Mouse (Mus musculus): ENCODE results near the gene C2cd5.
"Not testable (repeated sequence)": the region's sequence is repeated elsewhere in the genome, so short reads cannot be mapped to it uniquely, and the experiment has no call there.

C2cd5 gene

DNA sequence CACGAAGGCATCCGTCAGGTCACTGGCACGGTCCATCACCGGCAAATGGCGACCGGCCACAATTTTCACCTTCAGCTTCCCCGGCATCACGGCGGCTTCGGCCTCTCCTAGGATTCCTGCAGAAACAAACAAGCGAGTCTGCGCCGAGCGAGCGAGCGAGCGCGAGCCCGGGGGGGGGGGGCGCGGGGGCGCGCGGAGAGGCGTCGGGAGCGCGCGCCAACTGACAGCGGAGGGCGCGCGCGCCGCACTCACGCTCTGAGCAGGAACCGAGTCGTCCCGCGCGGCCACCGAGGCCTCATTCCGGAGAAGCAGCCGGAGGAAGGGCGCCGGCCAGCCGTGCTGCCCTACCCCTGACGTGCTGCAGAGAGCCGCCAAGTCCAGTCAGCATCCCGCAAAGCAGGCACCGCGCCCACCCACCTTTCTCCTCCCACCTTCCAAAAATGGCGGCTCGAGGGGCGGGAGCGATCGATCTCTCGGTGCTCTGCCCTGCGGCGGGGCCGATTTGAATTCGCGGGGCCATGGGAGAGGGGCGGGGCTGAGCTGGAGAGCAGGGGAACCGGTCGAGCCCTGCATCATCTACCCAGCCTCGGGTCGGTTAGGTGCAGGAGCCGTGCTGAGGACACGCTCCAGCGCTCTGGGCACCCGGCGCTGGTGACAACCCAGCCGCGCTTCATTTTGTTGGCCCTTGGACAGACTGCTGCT is at the start of gene C2cd5:
C2cd5 (minus strand) TSS at position 461 of the 702 bp plus-strand sequence.
- peak; percentile 98 for DNase-seq (ENCODE audit: low read depth, low spot score)

DNA sequence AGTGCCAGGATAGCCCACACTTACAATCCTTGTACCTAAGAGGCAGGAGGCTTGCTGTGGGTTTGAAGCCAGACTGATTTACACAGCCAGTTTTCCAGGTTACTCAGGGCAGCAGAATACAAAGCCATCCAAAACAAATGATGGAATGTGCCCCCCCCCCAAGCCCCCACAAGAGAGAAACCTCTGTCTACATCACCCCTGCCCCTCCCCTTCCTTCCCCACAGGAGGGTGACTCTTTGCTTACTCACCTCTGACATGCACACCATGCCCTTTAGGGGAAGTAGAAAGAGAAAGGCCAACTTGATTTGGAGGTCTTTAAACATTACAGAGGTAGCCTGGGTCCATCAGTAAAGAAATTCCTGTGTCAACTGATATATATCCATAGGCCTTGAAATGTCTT is 48.9 kb upstream of the C2cd5 start:
- DNase-seq (ENCODE audit: low read depth, low spot score): no peak

DNA sequence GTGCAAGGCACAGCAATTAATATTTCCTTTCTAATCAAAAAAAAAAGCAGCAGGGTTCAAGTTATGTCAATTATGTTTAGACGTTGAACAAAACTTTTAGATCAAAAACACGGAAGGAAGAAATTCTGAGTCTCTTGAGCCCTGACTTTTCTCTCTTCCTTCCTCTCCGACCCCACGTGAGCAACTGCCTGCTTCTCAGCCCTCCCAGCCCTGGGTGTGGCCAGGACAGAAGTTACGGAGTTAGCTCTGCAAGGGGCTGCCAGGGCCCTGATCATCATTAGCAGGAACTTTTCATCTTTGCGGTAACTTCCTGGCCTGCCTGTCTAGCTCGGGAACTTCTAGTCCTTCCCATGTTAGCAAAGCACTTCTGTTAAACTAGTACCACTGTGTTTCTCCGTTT is 46.8 kb upstream of the C2cd5 start:
- DNase-seq (ENCODE audit: low read depth, low spot score): no peak

DNA sequence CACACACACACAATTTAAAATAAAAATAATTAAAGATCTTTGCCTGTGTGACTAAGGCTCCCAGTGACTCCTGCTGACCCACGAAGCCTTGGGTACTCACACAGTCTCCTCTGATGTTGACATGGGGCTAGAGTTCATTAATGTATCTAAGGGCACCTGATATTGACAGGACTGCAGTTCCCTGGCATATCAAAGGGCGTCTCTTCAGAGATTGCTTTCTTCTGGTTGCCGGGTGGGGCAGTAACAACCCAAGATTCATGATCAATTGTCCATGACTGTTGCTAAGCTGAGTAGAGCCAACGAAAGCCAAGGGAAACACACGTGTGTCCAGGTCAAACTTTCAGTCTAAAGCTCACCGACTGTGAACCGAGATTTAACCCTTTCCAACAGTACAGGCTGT is 45.1 kb upstream of the C2cd5 start:
- DNase-seq (ENCODE audit: low read depth, low spot score): no peak

DNA sequence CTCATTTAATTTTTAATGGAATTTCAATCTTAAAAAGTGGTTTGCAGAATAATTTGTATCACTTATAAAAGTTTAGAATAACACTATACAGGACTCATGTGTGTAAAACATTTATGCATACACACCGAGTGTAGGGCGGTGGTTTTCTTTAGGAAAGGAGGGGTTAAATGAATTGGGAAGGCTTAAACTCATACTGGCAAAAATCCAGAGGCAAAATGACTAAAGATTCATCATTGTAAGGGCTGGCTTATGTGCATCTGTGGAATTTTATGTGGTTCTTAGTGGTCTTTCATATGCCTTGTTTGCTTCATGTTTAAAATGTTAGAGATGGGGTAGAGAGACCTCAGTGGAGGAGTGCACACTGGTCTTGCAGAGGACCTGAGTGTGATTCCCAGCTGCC is 44.6 kb upstream of the C2cd5 start:
- DNase-seq (ENCODE audit: low read depth, low spot score): no peak

DNA sequence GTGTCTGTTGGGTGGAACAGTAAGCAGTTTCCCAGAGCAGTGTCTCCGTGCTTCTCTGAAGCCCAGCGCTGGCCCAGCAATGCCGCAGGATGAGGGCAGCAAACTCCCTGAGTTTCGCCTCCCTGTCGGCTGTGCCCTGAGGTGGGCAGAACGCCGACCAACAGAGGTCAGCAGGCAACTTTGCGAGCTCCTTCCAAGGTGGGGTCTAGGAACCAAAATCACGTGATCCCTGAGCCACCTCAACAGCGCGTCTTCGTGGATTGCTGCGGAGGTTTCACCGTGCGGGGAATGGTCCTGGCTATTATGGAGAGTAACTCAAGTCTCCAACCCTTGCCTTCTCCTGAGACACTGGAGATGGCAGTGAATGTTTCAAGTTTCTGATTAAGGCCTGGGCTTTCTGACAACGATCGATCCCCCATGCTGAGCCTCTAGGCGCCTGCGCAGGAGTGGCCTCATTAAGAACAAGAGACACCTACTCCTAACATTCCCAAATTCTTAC is 43.9 kb upstream of the C2cd5 start:
- peak; percentile 45 for DNase-seq (ENCODE audit: low read depth, low spot score)

DNA sequence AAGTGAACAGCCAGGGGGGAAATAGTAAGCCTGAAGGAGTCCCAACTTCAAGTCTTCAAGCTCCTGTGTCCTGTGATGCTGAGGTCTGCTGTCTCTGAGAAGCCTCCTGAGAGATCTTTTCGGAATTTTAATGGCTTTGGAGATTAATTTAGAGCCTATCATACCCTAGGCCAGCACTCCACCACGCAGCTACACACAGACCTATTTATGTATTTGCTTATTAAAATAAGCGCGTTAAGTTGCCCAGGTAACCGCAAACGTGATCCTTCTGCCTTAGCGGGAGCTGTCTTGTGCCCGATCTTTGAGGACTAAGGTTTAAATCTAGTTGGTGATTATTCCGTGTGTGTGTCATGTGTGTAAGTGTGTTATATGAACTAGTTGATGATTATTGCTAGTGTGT is 43.4 kb upstream of the C2cd5 start:
- DNase-seq (ENCODE audit: low read depth, low spot score): peak; percentile 17

DNA sequence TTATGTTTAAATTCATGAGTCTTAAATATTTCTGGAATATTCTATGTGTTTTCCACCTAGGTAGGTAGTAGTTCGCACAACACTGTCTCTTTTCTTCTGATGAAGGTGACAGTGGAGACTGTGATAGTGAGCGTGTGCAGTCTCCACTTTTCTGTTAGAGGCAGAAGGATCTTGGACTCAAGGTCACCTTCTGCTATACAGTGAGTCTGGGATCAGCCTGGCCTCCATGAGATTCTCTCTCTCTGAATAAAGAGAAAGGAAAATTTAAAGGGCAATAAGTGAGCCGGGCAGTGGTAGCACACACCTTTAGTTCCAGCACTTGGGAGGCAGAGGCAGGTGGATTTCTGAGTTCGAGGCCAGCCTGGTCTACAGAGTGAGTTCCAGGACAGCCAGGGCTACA is 42.9 kb upstream of the C2cd5 start:
- DNase-seq (ENCODE audit: low read depth, low spot score): no peak

DNA sequence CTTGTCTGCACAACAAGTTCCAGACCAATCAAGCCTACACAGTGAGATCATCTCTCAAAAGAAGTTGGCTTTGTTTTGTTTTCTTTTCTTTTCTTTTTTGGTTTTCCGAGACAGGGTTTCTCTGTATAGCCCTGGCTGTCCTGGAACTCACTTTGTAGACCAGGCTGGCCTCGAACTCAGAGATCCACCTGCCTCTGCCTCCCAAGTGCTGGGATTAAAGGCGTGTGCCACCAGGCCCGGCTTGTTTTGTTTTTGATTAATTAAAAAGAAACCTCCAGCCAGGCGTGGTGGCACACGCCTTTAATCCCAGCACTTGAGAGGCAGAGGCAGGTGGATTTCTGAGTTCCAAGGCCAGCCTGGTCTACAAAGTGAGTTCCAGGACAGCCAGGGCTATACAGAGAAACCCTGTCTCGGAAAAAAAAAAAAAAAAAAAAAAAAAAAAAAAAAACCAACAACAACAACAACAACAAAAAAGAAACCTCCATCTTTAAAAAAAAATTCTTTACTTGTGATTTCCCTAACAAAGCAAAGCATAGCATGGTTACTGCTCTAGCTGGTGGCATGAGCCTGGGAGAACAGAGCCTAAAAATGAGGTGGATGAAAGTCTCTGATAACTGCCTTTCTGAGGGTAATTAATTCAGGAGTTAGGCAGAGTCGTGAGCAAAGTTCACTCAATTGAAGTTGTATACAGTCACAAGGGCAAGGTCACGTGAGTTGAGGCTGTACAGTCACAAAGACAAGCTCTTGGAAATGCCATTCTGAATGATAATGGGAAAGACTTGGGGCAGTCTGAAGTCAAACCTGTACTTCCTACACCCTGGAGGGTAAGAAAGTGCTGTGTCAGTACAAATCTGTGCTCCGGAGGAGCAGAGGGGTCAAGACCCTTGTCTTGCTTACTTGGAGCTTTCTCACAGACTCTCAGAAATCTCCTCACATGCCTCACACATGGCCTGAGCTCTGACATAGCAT is 42.0 kb upstream of the C2cd5 start:
- DNase-seq (ENCODE audit: low read depth, low spot score): not testable (repeated sequence)

DNA sequence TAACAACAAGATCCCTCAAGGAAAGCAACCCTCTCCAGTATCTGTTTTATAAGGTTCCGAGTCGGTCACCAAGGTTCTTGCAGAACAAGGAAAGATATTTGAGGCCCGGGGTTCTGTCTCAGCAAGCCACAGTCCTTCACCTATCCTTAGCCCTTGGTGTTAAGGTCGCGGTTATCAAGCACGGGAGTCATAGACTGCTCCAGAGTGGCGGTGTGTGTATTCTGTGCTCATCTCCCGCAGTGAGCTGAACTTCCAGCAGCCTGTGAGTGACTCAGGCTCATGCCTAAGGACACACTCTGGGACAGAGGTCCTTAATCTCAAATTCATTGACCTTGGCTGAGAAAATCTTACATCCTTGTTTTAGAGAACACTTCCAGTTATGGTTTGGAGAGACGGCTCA is 40.9 kb upstream of the C2cd5 start:
- no peak for DNase-seq (ENCODE audit: low read depth, low spot score)

DNA sequence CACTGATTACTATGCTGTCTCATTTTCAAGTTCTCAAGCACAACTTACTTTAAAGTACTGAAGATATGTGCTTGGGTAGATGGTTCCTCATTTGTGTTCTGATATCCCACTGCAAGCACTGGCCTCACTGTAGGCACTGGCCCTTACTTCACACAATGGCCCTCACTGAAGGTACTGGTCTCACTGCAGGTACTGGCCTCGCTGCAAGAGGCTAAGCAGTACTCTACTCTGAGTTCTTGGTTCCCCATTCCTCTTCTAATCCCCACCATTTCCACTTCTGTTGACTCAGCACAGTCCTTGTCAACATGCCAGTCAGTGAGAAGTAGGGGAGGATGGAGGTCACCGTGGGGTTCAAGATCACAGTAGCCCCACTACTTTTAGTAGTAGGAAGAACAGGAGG is 39.5 kb upstream of the C2cd5 start:
- DNase-seq (ENCODE audit: low read depth, low spot score): no peak

DNA sequence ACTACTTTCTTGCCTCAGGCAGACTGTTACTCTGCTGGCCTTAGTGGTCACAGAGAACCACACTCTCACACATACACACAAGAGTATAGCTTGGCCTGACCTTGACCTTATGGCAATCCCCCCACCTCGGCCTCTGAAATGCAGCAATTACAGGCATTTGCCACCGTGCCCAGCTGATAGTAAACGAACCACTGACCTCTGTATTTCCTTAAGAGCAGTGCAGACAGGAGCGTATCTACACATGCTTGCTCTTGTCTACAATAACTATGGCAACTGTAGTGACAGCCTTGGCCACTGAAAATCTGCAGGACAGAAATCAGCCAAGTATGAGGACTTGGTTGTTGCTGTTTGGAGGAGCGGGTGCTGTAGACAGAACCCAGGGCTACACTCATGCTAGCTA is 37.4 kb upstream of the C2cd5 start:
- DNase-seq (ENCODE audit: low read depth, low spot score): no peak

DNA sequence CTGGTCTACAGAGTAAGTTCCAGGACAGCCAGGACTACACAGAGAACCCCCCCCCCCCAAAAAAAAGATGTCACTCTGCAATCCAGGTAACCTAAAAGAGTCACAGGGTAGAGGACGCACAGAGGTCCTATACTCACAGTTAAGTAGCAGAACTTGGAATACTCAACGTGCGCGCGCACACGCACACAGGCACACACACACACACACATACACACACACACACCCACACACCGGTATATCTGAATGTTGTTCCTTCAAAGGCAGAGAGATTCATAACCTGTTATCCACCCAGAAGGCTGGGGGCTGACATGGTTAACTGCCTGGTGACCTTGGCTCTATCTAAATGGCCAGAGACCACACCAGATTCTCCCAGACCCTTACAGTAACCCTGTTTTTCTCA is 36.7 kb upstream of the C2cd5 start:
- no peak for DNase-seq (ENCODE audit: low read depth, low spot score)

DNA sequence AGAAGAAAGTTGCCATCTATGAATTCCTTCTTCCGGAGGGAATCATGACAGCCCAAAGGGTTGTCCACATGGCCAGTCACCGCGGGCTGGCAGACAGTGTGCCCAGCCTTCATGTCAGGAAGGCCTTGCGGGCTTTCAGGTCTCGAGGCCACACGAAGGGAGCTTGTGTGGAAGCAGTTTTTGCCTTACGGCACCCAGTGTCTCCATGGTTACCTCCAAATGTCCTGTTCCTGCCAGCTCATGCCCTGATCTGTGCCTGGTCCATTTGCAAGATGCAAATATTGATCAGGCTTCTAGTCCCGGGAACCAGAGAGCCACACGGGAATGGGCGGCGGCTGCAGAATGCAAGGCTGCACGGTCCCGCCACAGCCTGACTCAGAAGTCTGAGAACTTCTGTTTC is 35.2 kb upstream of the C2cd5 start:
- DNase-seq (ENCODE audit: low read depth, low spot score): no peak

DNA sequence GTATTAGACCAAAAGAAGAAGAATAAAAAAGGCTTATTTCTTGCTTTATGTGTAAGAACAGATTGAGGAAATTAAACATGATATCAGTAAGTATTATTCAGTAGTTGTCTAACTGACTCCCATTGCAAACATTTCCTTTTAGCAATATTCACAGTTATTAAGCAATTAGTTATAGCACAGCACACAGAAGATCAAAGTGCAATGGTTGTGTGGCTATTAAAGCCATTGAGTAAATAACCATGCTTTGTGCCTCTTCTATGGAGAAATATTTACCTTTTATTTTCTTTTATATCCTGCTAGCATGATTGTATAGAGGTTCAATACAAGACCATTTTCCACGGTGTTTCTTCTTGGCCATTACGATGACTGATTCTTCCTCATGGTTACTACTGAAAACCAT is 33.2 kb upstream of the C2cd5 start:
- DNase-seq (ENCODE audit: low read depth, low spot score): no peak

DNA sequence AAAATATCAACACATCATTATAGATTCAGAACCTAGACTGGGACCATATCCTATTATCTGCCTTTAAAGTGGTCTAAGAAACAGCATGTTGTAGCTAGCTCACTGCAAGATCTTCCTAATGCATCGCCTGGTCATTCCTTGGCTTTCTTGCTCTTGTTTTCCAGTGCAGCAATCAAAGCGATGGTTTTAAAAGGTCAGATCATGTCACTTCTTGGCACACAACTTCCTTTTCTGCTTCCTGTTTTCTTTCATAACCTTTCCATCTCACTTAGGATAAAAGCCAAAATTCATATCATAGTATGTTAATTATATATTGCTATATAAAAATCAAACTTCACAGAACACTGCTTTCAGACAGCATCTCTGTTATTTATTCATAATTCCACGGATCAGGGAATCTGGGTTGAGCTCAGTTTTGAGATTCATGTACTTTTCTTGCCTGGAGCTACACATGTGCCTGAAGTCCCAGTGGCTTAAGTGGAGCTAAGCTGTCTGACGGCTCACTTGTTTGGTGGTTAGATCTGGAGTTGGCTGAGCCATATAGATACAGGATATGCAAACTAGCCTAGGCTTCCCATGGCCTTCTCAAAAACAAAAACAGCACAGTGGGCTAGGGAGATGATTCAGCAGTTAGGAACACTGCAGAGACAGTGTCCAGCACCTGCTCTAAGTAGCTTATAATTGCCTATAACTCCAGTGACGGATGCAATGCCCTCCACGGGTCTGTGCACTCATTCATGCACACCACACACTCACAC is 32.1 kb upstream of the C2cd5 start:
- no peak for DNase-seq (ENCODE audit: low read depth, low spot score)

DNA sequence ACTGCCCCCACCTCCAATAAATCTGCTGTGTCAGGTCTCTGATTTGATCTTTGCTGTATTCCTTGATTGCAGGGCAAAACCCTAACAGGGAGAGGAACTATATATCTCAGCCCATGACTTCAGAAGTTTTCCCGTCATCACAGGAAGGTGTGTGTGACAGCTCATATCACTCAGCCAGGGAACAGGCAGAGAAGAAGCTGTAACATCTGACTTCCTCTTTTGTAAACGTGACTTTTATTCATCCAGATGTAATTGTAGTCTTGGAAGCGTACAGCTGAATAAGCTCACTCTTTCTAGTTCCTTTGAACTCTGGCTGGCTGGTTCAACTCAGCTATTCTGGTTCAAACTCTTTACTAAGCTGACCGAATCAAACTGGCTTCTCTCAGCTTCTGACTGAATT is 30.5 kb upstream of the C2cd5 start:
- no peak for DNase-seq (ENCODE audit: low read depth, low spot score)

DNA sequence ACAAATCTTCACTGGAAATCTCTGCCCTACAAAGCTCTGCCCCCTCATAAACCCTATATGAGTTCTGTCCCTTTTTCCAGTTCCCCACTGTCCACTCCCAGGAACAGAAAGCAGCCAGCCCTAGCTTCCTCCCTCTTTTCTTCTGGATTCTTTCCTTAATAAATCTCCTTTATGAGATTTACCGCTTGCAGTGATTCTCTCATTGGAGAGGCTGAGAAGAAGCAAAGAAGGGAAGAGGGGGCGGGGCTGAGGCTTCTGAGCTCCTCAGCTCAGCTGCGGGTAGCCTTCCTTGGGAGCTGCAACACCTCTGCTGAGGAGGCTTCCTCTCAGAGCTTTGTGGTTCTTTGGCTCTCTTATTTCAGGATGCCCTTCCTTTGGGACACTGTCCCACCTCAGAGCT is 30.0 kb upstream of the C2cd5 start:
- no peak for DNase-seq (ENCODE audit: low read depth, low spot score)

DNA sequence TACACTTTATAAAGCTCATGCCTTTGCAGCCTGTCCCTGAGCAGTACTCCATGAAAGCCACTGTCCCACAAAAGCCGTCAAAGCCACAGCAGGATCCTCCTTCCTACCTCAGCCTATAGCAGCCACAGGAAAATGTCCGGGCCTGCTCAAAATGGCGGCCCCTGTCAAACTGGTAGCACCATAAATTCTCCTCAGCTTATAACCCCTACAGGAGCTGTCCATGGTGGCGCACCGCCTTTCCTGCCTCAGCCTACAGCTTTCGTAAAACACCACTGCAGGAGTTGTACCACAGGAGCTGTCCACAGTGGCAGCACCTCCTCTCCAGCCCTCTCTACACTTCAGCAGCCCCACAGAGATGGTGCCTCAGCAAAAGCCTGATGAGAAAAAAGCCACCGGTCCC is 29.5 kb upstream of the C2cd5 start:
- DNase-seq (ENCODE audit: low read depth, low spot score): no peak

DNA sequence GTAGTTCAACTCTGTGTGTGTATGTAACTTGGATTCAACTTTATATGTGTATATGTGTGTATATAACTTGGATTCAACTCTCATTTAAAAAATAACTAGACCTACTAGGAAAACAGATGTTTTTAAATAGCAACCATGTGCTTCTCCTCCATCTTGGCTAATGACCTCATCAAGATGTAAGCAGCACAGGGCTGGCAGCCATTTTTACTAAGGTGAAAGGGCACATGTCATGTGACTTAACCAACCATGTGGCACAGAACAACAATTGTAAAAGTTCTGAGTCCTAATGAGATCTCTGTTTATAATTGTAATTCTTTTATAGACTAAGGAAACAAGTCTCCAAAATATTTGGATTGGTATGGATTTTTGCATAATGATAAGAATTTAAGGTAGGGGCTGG is 25.8 kb upstream of the C2cd5 start:
- DNase-seq (ENCODE audit: low read depth, low spot score): no peak

DNA sequence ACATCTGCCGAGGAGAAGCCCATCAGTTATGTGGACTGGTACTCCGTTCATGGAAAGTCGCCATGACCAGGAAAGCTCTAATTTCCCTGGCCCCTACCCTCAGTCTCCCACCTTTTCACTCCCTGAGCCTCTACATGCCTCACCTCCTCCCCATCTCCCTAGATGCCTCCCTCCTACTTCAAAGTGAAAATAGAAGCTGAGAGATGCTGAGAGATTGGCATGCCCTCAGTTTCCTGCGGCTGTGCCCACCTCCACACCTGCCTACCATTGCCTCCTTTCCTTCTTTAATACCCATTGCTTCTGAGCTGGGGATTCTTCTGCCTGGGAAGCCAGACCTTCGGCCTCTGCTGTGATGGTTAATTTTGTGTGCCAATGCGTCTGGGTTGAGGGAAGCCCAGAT is 19.4 kb upstream of the C2cd5 start:
- peak; percentile 64 for DNase-seq (ENCODE audit: low read depth, low spot score)

DNA sequence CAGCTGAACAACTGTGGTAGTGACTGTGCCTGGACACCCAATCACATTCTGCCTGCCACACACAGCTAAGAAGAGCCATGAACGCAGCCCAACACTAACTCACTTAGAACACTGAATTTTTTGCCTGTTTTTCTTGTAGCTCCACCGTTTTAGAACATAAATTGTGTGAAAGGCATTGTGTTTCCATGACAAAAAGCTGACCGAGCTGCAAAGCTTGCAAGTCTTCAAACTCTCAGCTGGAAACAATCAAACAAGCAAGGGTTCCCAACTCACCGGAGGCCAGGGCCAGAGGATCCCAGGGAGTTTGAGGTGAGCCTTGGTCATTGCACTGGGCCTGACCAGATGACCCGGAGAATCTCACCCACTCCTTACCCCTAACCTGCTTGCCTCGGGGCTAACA is 16.8 kb upstream of the C2cd5 start:
- DNase-seq (ENCODE audit: low read depth, low spot score): no peak
